Mouse (Mus musculus) left cerebral cortex, adult 18-20 months (tissue): Measurements from ENCODE around the gene Serpina1b. TPM values are rescaled to one million over a fixed set of nuclear protein-coding genes. Genes with fewer than 3 reads are reported as not detected.
"Not testable (repeated sequence)": the region's sequence is repeated elsewhere in the genome, so short reads cannot be mapped to it uniquely, and the experiment has no call there.

Source experiments
- DNase-seq, 2 experiments: peaks; one replicate each; pipeline ENCODE4 v3.0.0; 2021 to 2022; ENCODE audit warnings: low spot score in 2 of 2, mixed read lengths in 1 of 2
- long read RNA-seq, 2 experiments: library from polyadenylated mRNA; stranded (forward); transcript quantifications; one replicate each; pipeline ENCODE4 v2.0.0; 2021
- total RNA-seq, 2 experiments: library from RNA; stranded (reverse); gene quantifications; 2 replicates each; pipeline ENCODE4 v1.2.3; 2021

Gene Serpina1b
- not detected for total RNA-seq
- long read RNA-seq, experiment 1: 0 reads
- long read RNA-seq, experiment 2, partial matches to known transcripts: 0 of 1 reads
- long read RNA-seq, experiment 2, other reads (novel, unspliced or antisense): 0 of 1 reads

- not testable (repeated sequence) for DNase-seq
Measured at GRCm38 (mm10) chr12:103830273-103830672, at the start of gene Serpina1b. Gene Serpina1b (minus strand): TSS chr12:103830373.

- DNase-seq: not testable (repeated sequence)
Measured at GRCm38 (mm10) chr12:103866873-103867272, 36.7 kb upstream of the Serpina1b start.

GRCm38 (mm10) chr12:103863101-103863974 lies 33.2 kb upstream of the Serpina1b start, which contains the start of gene Serpina1a:
Gene Serpina1a (minus strand): TSS chr12:103863562.
- DNase-seq: not testable (repeated sequence)

GRCm38 (mm10) chr12:103860976-103861375 lies 30.8 kb upstream of the Serpina1b start:
- DNase-seq: no peak

- DNase-seq: not testable (repeated sequence)
Measured at GRCm38 (mm10) chr12:103860571-103860970, 30.4 kb upstream of the Serpina1b start.

- not testable (repeated sequence) for DNase-seq
Measured at GRCm38 (mm10) chr12:103859584-103859983, 29.4 kb upstream of the Serpina1b start.

GRCm38 (mm10) chr12:103853032-103853431 lies 22.9 kb upstream of the Serpina1b start:
- not testable (repeated sequence) for DNase-seq

- not testable (repeated sequence) for DNase-seq
Measured at GRCm38 (mm10) chr12:103827661-103828372, 2.4 kb downstream of the Serpina1b start.

GRCm38 (mm10) chr12:103823826-103824225 lies 6.3 kb downstream of the Serpina1b start:
- not testable (repeated sequence) for DNase-seq

GRCm38 (mm10) chr12:103773246-103773851 lies 56.8 kb downstream of the Serpina1b start, which contains the start of gene Serpina1d:
Gene Serpina1d (minus strand): TSS chr12:103773592.
- DNase-seq: not testable (repeated sequence)

GRCm38 (mm10) chr12:103770597-103770996 lies 59.6 kb downstream of the Serpina1b start:
- DNase-seq: not testable (repeated sequence)

GRCm38 (mm10) chr12:103763083-103763482 lies 67.1 kb downstream of the Serpina1b start:
- not testable (repeated sequence) for DNase-seq

GRCm38 (mm10) chr12:103760316-103760715 lies 69.9 kb downstream of the Serpina1b start:
- not testable (repeated sequence) for DNase-seq

GRCm38 (mm10) chr12:103745957-103746356 lies 84.2 kb downstream of the Serpina1b start:
- not testable (repeated sequence) for DNase-seq

- DNase-seq: not testable (repeated sequence)
Measured at GRCm38 (mm10) chr12:103737791-103738580, 92.2 kb downstream of the Serpina1b start.

- DNase-seq: not testable (repeated sequence)
Measured at GRCm38 (mm10) chr12:103735566-103735965, 94.6 kb downstream of the Serpina1b start.

GRCm38 (mm10) chr12:103735101-103735500 lies 95.1 kb downstream of the Serpina1b start:
- DNase-seq: not testable (repeated sequence)

- DNase-seq: no peak
Measured at GRCm38 (mm10) chr12:103711537-103711936, 118.6 kb downstream of the Serpina1b start.

- no peak for DNase-seq
Measured at GRCm38 (mm10) chr12:103710405-103710804, 119.8 kb downstream of the Serpina1b start.

GRCm38 (mm10) chr12:103706113-103706512 lies 124.1 kb downstream of the Serpina1b start:
- DNase-seq: no peak
